Mouse (Mus musculus): ENCODE data around the gene Scn5a.

DNA sequence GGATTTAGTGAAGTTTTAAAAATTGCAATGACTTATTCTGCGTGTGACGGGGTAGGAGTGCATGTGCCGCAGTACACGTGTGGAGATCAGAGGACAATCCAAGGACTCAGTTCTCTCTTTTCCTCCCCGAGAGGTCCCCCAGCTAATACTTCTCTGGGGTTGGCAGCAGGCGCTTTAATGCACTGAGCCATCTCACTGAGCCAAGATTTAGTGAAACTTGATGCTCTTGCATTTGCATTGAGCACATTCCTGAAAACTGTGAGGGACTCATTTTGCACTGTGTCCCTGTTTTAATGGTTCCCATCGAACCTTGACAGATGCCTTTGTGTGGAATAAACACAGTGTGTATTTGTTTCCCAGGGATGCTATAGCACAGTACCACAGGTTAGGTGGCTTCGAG lies 25.8 kb upstream of the Scn5a start:
- TF ChIP-seq POLR2A (IDR thresholded peaks at IDR 0.05; ENCODE audit: control insufficient read depth, extremely low read depth, insufficient read depth, low read length, poor library complexity): no peak
- no peak for TF ChIP-seq CTCF (IDR thresholded peaks at IDR 0.05; ENCODE audit: borderline replicate concordance, control insufficient read depth, extremely low read depth, insufficient read depth, low read length, poor library complexity)
